Mouse (Mus musculus) heart, adult 2 months (tissue): ENCODE results near the gene Zfp990.
"Not testable (repeated sequence)": the region's sequence is repeated elsewhere in the genome, so short reads cannot be mapped to it uniquely, and the experiment has no call there.

Source experiments
- CTCF ChIP-seq: fragments of 200-600 bp; IDR thresholded peaks from 2 replicates; pipeline ENCODE4 v1.8.1; 2022; ENCODE audit warnings: antibody characterized with exemption, mild to moderate bottlenecking, moderate library complexity
- EP300 ChIP-seq: fragments of 200-500 bp; IDR thresholded peaks from 2 replicates; pipeline ENCODE4 v1.6.1; 2011; ENCODE audit warnings: low read depth, low read length, control low read depth; ENCODE audit not compliant: insufficient read depth
- POLR2A ChIP-seq: fragments of 200-500 bp; IDR thresholded peaks from 2 replicates; pipeline ENCODE4 v1.6.1; 2011; ENCODE audit warnings: mild to moderate bottlenecking, low read depth, low read length, control low read depth; ENCODE audit not compliant: insufficient read depth

DNA sequence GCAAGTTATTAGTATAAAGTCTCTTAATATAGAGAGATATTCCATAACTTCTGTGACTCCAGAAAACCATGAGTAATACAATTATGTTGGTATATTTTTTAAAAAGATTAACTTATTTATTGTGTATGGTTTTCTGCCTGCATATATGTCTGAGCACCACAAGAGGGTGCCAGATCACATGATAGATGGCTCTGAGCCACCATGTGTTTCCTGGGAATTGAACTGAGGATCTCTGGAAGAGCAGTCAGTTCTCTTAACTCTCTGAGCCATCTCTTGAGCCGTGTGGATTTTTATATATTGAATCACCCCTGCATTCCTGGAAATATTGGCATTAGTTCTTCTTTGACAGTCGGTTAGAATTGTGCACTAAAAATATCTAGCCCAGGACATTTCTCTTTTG is 17.2 kb upstream of the Zfp990 start:
- not testable (repeated sequence) for TF ChIP-seq CTCF, POLR2A, EP300
